Mouse (Mus musculus) cerebellum, adult 11-12 months (tissue): ENCODE results near the gene Nop2.

ENCODE experiments used
- DNase-seq: peaks from one replicate; pipeline ENCODE4 v3.0.0; 2022

Gene Nop2

DNA sequence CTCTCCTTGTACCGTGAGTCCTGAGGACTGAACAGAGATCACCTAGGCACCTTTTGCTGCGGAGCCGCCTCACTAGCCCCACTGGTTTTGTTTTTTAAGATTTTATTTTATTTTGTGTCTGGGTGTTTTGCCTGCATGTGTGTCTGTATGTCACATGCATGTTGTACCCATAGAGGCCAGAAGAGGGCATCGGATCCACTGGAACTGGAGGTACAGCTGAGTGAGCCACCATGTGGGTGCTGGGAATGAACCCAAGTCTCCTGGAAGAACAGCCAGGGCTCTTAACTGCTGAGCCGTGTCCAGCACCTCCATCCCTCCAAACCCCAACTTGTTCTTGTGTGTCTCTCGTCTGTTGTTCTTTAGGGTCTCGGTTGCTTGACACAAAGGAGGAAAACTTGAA, 20.8 kb upstream of the Nop2 start:
- DNase-seq: peak; percentile 45

DNA sequence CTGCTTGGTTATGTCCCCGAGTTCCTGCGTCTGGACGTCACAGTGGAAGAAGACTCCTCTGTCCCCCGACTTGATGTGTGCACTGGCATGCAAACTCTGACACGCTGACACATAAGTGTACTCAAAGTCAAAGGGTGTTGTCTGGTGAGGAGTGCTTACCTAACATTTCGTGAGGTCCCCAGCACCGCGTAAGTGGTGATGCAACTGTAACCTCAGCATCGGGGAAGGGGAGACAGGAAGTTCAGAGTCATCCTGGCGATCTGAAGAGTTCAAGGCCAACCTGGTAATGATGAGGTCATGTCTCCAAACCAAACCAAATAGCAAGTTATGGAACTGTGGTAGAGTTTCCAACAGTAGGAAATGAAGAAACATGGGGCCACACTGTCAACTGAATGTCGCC, 19.2 kb upstream of the Nop2 start:
- DNase-seq: no peak

DNA sequence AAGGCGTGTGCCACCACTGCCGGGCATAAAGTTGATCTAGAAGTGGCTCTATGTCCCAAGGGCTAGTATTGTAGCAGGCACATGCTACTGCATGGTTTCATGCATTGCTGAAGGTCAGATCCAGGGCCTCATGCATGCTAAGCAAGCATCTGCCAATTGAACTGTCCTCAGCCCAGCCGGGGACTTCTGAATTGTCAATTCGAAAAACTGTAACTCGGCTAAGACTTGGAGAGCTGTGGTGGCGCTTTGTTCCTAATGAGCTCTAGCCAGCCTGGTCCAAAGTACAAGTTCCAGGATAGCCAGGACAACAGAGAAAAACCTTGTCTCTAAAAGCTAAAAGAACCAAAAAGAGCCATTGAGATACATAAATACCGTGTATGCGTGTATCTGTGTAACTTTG, 12.3 kb upstream of the Nop2 start:
- no peak for DNase-seq

DNA sequence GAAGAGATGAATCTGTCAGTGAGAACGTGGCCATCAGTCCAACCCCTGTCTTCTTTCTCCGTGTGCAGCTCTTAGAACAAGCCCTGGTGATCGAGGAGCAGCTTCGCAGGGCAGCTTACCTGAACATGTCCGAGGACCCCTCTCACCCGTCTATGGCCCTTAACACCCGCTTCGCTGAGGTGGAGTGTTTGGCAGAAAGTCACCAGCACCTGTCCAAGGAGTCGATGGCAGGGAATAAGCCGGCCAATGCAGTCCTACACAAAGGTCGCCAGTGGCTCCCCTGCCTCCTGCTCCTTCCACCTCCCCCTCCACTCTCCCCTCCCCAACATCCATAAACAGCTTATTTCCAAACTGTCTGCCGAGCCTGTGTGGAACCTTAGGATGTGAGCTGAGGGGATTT, 3.0 kb upstream of the Nop2 start:
- DNase-seq: no peak

DNA sequence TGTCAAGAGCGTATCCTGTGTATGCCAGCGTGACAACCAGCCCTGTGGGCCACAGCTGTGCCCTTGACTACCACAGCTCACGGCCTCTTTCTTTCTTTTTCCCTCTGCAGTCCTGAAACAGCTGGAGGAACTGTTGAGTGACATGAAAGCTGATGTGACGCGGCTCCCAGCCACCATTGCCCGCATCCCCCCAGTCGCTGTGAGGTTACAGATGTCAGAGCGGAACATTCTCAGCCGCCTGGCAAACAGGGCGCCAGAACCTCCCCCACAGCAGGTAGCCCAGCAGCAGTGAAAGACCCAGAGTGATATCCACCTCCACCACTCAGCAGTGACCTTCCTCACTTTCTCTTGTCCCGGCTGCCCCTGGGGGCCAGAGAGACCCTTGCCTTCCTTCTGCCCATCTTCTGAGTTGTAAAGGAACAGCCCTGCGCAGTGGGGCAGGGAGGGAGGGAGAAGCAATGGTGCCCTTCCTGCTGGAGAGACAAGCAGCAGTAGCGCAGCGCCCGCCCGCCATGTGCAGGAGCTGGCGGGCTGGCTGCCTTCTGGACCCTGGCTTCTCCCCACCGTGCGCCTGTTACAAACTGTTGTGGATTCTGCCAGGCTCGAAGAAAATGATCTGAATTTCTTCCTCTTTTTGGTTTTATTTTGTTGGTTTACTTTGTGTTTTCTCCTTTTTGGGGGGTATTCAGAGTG, 1.9 kb upstream of the Nop2 start:
- no peak for DNase-seq

DNA sequence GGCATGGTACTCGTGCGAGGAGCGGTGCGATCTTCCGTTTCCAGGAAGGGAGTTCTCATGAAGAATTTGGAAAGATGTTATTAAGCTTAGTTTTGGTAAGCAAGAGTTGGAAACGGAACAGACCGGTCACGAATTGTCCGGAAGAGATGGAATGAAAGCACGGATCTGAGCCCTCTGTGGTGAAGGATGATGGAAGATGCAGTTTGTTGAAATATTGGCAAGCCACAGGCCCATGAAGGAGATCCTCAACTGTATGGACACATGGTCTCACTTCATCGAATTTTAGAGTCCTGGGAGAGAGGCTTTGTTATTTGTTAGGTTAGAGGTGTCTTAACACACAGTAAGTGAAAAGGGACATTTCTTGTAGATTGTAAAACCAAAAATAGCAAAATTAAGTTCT, 761 bp downstream of the Nop2 start:
- DNase-seq: no peak

DNA sequence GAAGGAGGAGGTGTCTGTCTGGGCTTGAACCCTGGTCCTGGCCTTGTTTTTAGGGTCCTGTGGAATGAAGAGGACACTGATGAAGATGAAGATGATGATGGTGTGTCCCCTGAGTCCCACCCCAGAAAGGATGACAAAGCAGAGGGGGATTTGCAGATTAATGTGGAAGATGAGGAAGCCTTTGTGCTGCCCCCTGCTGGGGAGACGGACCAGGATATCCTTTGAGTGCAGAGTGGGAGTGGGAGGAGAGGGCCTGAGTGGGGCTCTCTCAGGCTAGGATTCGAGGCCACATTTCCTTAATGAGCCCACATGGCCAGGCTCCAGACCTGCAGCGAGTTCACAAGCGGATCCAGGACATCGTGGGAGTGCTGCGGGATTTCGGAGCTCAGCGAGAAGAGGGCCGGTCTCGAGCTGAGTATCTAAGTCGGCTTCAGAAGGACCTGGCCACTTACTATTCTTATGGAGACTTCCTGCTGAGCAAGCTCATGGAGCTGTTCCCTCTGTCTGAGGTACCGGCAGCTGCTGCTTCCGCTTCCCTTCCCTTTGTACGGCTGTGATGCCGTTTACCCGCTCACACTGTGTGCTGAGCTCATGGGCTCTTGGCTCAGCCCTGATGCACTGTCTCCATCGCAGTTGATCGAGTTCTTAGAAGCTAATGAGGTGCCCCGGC, 5.4 kb downstream of the Nop2 start:
- DNase-seq: no peak

DNA sequence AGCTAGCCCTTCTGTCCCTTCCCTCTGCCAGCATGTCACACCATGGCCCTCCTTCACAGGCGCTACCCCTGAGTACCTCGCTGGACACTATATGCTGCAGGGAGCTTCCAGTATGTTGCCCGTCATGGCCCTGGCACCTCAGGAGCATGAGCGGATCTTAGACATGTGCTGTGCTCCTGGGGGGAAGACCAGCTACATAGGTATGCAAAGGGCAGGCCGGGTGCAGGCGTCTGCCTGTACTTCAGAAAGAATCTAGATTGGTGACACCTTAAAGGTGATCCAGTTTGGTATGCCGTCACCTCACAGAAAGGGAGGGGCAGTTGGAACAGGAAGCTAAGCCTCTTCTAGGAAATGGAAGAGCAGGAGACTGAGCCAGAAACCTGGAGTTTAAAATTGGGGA, 8.0 kb downstream of the Nop2 start:
- no peak for DNase-seq

DNA sequence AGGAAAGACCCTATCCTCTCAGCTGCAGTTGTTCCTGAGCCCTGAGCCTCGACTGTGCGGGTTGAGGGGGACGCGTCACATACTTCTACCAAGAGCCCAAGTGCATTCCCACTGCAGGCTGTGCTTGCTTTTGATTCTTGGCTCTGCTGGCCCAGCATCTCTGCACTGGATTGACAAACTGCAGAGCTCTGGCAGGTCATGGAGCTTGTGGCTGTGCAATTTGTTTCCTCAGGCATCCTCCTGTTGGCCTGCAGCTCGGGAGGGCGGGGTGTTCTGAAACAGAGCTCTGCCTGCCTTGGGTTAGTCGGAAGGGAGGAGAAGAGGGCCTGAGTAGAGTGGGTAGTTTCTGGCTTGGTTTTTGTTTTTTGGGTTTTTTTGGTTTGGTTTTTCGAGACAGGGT, 10.7 kb downstream of the Nop2 start:
- no peak for DNase-seq

DNA sequence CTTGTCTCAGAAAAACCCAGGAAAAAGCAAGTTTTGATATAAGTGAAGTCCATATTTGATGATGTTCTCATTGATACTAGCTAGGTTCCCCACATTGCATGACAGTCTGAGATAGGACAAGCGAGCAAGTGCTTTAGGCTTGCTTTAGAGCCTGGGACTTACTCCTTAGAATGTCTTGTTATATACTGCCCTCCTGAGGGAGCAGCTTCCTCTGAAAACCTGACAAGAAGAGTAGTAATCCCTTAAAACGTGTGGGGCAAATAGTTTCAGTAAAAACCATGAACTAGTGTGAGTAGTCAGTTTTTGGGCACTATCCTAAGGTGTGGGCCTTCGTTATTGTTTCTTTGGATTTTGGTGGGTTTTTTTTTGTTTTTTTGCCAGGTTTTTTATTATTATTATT, 11.4 kb downstream of the Nop2 start:
- DNase-seq: no peak

DNA sequence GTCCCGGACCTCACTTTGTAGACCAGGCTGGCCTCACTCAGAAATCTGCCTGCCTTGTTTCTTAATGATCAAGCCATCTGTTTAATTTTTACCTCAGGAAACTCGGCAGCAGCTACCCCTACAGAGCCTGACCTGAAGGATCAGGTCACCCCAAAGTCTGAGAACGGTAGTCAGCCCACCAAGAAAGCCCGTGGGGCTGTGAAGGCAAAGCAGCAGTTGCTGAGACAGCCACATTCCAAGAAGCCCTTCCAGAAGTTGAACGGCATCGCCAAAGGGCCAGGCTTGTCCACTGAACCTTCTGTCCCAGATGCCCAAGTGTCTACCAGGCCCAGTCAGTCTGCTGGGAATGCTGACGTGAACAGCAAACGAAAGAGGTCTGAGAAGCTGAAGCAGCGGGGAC, 12.2 kb downstream of the Nop2 start:
- no peak for DNase-seq

DNA sequence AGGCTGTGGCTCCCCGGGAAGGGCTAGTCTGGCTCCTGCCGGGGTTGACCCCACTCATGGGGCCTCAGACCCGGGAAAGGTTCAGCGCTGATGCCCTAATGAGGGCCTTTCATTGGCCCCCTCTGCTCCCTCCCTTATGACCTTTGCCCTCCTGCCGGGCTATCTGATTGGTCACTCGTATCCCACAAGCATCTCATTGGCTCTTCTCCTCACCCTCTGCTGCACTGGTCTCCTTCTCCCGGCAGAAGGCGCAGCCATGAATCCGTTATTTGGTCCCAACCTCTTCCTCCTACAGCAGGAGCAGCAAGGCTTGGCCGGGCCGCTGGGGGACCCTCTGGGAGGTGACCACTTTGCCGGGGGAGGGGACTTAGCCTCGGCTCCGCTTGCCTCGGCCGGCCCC, 13.3 kb downstream of the Nop2 start, which contains the start of gene Iffo1:
Gene Iffo1 (plus strand): TSS at position 241 of the 400 bp plus-strand sequence.
- peak; percentile 95 for DNase-seq

DNA sequence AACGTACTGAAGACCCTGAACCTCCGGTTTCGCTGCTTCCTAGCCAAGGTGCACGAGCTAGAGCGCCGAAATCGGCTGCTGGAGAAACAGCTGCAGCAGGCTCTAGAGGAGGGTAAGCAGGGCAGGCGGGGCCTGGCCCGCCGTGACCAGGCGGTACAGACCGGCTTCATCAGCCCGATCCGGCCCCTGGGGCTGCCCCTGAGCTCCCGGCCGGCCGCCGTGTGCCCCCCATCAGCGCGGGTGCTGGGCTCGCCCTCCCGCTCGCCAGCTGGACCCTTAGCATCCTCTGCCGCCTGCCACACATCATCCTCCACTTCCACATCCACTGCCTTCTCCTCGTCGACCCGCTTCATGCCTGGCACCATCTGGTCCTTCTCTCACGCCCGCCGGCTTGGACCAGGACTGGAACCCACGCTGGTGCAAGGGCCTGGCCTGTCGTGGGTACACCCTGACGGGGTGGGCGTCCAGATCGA, 13.8 kb downstream of the Nop2 start:
- peak; percentile 68 for DNase-seq

DNA sequence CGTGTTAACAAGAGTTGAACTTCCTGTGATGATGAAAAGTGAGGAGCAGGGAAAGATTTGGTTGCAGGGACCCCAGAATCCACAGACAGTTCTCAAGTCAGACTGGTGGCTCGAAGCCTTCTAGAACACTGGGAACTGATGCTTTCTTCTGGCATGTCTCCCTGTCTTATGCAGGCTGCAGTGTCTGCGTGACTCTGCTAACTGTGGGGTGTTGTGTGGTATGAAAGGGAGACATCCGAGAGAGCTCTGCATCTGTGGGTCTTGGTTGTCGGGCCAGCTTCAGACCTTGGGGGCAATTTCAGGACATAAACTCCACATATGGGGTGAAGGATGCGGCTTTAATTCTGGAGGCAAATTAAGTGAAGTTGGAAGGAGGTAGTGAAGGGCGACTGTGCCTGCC, 14.4 kb downstream of the Nop2 start:
- no peak for DNase-seq

DNA sequence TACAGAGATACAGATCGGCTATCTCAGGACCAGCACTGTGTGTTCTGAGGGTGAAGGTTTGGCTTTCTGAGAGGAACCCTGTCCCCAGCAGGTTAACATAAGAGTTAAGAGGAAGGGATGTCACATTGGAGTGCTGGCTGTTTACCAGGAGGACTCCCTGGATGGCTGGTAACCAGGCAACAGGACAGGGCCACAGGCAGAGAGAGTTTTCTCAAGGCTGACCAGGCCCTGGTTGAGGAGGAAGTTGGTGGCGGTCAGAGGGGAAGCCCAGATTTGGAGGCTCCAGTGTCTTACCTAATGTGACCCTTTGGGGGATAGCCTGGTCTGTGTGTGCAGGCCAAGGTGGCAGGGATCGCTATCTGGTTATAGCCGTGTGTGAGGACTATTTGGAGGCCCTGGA, 15.1 kb downstream of the Nop2 start:
- peak; percentile 65 for DNase-seq

DNA sequence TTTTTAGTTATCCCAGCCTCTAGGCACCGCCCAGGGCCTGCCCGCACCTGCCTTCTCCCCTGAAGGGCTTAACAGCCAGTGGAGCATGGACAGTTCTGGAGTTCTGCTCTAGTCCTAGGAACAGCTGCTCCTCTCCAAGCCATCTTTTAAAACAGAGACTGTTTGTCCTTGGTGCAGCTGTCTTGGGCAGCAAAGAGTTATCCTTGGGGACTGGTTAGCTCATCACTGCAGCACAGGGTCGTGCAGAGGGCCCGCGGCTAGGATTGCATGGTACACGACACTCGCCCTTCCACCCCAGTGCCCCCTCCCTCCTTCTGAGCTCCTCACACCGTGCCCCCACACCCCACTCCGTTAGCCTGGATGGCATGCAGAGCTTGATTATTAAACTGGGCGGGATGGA, 15.6 kb downstream of the Nop2 start:
- no peak for DNase-seq

DNA sequence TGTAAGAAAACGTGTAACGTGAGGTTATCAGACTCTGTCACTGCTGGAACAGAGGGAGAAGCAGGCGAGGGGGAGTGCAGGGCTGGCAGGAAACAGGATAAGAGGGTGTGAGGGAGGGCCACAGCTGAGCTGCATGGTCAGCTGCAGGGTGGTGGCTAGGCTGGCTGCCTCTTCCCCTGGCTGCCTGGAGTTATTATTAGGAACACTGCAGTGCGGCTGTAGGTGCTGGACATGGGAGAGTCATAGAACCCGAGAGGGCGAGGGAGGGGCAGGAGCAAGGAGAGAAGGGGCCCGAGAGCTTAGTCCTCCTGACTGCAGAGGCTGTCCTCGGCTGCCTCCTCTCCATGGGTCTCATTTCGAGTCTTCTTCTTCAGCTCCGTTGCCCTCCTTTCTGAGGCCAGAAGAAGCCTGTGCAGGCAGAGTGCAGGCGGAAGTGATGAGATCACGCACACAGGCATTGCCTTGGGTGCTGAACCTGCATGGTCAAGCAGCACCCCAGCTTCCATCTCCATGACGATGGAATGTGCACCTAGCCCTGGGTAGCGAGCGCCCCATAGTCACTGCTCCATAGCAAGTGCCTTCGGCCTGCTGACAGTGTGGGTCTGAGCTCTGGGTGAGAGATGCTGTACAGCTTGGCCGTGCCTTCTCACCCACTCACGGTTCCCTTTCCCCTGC, 16.7 kb downstream of the Nop2 start:
- peak; percentile 67 for DNase-seq

DNA sequence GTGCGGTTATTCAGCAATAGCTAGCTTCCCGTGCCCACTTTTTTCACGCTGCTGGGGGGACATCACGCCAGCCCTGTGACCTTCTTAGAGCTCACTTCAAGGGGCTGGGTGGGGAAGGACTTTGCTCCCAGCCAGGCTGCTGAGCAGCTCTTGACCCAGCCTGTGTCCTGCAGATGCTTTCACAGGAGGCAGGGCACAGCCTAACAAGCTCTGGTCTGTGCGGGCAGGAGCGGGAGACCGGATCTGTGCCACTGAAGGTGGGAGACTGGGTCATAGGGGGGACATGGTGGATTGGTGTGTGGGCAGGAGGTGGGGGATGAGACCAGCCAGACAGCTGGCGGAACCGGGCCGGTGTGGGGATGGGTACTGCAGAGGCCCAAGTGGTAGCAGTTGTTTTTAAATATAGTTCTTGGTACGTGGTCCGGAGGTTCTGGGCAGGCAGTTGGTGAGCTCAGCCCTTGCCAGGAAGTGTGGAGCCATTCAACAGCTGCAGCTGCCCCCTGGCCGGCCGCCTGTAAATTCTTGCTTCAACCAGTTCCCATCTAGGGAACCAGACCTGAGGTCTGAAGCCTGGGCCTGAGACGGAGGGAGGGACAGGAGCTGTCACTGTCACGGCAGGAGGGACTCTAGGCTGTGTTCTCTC, 17.3 kb downstream of the Nop2 start:
- DNase-seq: peak; percentile 65

DNA sequence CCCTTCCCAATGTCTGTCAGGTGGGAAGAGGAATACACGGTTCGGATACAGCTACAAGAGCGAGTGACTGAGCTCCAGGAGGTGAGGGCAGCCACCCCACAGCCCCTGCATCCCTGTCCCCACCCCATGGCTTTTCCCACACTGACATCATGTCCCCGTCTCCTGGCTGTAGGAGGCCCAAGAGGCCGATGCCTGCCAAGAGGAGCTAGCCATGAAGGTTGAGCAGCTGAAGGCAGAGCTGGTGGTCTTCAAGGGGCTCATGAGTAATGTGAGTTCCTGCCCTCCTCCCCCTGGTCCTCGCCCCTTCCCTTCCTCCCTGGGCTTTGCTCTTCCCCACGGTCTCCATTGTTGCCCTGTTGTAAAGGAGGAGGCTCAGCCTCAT, 17.9 kb downstream of the Nop2 start:
- no peak for DNase-seq

DNA sequence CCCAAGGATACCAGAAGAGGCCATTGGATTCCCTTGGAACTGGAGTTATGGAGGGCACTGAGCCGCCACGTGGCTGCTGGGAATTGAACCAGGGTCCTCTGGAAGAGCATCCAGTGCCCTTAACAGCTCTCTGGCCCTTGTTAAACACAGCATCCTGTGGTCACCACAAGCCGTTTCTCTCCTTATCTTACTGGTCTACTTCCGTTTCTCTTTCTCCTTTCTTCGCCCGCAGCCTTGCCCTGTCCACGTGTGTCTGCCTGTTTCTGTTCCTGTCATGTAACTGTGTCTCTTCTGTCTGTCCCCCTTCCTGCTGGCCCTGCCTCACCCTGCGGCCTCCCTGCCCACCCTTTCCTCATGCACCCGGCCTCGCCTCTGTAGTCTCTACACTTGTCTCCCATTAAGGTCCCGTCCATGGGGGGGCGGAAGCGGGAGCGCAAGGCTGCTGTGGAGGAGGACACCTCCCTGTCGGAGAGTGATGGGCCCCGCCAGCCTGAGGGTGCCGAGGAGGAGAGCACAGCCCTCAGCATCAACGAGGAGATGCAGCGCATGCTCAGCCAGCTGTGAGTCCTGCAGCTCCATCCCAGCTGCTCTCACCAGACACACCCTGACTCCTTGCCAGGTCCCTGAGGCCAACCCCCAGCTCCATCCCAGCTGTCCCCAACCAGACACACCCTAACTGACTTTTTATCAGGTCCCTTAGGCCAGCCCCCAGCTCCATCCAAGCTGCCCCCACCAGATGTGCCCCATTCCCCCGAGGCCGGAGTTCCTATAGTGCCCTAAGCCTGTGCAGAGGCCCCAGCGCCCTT, 20.7 kb downstream of the Nop2 start:
- DNase-seq: peak; percentile 42

DNA sequence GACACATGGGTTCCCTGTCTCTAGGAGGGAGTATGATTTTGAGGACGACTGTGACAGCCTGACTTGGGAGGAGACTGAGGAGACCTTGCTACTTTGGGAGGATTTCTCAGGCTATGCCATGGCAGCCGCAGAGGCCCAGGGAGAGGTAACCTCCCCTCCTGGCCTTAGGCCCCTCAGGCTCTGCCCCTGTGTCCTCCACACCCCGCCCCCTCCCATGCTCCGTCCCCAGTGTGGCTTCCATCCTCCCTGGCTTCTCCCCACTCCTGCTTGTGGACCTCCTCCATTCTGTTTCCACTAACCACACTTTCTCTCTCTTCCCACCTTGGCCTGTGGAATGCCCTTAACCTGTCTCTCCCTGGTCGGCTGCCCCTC, 21.3 kb downstream of the Nop2 start:
- no peak for DNase-seq

DNA sequence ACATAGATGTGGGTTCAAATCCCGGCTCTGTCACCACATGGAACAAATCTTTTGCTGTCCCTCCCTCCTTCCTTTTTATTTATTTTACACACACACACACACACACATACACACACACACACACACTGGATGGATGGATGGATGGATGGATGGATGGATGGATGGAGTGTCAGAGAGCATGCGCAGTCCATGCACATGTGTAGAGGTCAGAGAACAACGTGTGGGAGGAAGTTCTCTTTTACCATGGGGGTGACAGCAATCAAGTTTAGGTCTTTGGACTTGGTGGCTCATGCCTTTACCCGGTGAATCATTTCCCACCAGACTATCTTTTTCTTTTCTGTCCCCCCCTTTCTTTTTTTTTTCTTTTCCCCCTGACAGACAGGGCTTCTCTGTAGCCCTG, 22.0 kb downstream of the Nop2 start:
- DNase-seq: no peak

DNA sequence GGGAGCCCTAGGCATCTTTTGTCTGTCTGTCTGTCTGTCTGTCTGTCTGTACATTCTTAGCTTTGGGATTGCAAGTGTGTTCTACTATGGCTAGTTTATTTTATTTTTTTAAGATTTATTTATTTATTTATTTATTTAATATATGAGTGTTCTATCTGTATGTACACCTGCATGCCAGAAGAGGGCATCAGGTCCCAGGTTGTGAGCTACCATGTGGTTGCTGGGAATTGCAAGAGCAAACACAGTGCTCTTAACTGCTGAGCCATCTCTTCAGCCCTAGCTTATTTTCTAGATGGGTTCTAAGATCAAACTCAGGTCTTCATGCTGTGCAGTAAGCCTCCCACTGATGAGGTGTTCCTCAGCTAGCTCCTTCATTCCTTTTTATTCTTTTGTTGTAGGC, 22.8 kb downstream of the Nop2 start:
- no peak for DNase-seq
